Mouse (Mus musculus) forebrain, postnatal 0 days (tissue): ENCODE data around the gene Rnf44. TPM values are rescaled to one million over a fixed set of nuclear protein-coding genes. Genes with fewer than 3 reads are reported as not detected.

ENCODE experiments used
- ATAC-seq: fragments of 200-750 bp; cut with Nextera tagmentation; 2 replicates; pipeline ENCODE4 v1.8.0; 2017; ENCODE audit warnings: mild to moderate bottlenecking, moderate library complexity
- DNase-seq: peaks from one replicate; pipeline ENCODE4 v3.0.0-alpha.2; 2015
- H3K27ac ChIP-seq: fragments of 300-500 bp; sonication (generic); 2 replicates; pipeline ENCODE4 v1.5.1; 2014; ENCODE audit warnings: low read depth, mild to moderate bottlenecking, antibody characterized with exemption, low read length, moderate library complexity, mixed read lengths
- H3K27me3 ChIP-seq: fragments of 300-500 bp; sonication (generic); 2 replicates; pipeline ENCODE4 v1.6.1; 2014; ENCODE audit warnings: mild to moderate bottlenecking, low read length, mixed read lengths; ENCODE audit not compliant: insufficient read depth
- H3K36me3 ChIP-seq: fragments of 300-500 bp; sonication (generic); 2 replicates; pipeline ENCODE4 v1.6.1; 2014; ENCODE audit warnings: mild to moderate bottlenecking, moderate library complexity; ENCODE audit not compliant: insufficient read depth
- H3K4me1 ChIP-seq: fragments of 300-500 bp; sonication (generic); 2 replicates; pipeline ENCODE4 v1.6.1; 2014; ENCODE audit warnings: antibody characterized with exemption; ENCODE audit not compliant: insufficient read depth
- H3K4me2 ChIP-seq: fragments of 300-500 bp; sonication (generic); 2 replicates; pipeline ENCODE4 v1.6.1; 2014; ENCODE audit warnings: low read depth, mild to moderate bottlenecking, moderate library complexity
- H3K4me3 ChIP-seq: fragments of 300-500 bp; sonication (generic); 2 replicates; pipeline ENCODE4 v1.5.1; 2014; ENCODE audit warnings: low read depth, low read length, mixed read lengths
- H3K9ac ChIP-seq: fragments of 300-500 bp; sonication (generic); 2 replicates; pipeline ENCODE4 v1.6.1; 2014; ENCODE audit warnings: mild to moderate bottlenecking
- H3K9me3 ChIP-seq: fragments of 300-500 bp; sonication (generic); 2 replicates; pipeline ENCODE4 v1.6.1; 2016; ENCODE audit warnings: low read length
- CTCF ChIP-seq: sonication (generic); IDR thresholded peaks from 2 replicates; pipeline ENCODE4 v1.5.1; 2016; ENCODE audit warnings: antibody characterized with exemption, control low read depth, low read depth
- WGBS: fragments of 180-500 bp; shearing (Covaris S2); extraction: QIAGEN DNeasy Blood & Tissue Kit; methylation state at CpG from one replicate; pipeline ENCODE4 v1.1.7; 2014; 5-methylcytosine and 5-hydroxymethylcytosine counted together
- polyA plus RNA-seq: library from polyadenylated mRNA; unstranded; fragments of >200 nt; fragmentation: Nextera tagmentation; extraction: Ambion mirVana; gene quantifications from 2 replicates; pipeline ENCODE4 v1.2.1, GENCODE M21; 2015
- total RNA-seq: library from RNA; depleted of rRNA; stranded (reverse); fragments of >200 nt; gene quantifications from 2 replicates; pipeline ENCODE4 v1.2.3, GENCODE M21; 2014

Rnf44 gene
- total and polyA plus RNA-seq, 2 experiments from 2014 or later: 50.8 to 56.3 TPM

DNA sequence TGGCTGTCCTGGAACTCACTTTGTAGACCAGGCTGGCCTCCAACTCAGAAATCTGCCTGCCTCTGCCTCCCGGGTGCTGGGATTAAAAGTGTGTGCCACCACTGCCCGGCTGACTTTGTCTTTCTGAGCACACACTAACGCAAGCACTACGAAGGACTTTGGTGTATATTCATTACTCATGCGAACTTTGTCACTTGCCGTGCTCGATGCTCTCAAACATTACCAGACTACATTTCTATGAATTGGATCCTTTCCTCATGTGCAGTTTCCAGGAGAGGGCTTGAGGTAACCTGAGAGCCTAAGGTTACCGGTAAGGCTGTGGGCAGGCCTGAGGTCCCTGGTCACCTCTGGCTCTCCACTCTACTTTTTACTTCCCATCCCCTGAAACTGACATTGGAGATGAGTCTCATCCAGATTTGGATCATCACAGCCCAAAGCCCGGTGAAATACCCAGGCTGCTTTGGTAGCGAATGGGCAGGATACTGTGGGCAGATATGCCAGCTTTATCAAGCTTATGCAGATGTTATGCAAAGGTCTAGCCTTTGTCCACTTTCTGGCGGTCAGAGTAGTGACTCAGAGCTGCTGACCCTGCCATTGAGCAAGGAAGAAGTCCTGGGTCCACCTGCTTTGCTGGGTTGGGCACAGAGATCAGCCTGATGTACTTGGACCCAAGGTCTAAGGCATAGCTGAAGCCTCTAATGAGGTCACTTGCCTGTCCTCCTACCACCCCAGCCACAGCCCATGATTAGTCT, 1.9 kb upstream of the Rnf44 start:
- Histone ChIP-seq H3K4me1 (peaks cover 10% of the 10 kb centered on the region; the same call in 1 of the 2 replicates), H3K27me3 (no peaks in the 10 kb centered on the region), H3K9ac (no peak overlapping the region), H3K36me3 (no peaks in the 10 kb centered on the region), H3K27ac (no peak overlapping the region), H3K4me2 (no peak overlapping the region), H3K4me3 (no peak overlapping the region), H3K9me3 (no peaks in the 10 kb centered on the region)
- 94% methylated on average over 11 of the region's 11 CpGs for WGBS
- no peak for ATAC-seq
- no peak for DNase-seq
- no peak for TF ChIP-seq CTCF

DNA sequence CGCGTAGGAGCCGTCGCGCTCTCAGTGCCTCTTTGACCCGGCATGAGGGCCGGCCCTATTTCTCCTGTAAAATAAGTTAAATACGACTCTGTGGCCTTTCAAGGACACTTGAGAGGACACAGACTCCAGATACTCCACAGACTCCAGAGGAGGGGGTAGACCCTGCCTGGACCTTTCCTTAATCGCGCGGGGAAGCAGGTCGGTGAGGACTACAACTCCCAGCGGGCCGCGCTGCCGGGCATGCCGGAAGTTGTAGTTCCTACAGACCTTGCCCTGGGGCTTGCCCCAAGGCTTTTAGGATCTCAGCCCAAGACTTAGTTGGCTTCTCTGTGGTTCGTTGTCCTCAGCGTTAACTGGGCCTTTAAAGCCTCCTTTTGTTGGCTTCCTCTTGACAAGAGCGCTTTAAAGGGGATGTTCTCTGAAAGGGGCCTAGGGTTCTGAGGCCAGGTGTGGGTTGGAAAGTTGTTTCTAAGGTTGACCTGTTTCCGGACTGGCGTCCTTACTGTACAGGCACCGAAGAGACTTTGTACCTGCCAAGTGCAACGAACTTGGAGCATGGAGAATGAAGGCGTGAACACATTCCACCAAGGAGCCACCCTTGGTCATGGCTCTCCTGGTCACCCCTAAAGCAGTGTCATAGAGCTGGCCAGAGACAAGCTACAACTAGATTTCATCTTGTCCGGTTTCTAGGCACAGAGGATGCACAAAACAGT, 797 bp upstream of the Rnf44 start:
- Histone ChIP-seq H3K4me3 (peak overlapping the region; percentile 97), H3K27ac (peak overlapping the region; percentile 91), H3K9ac (peak overlapping the region; percentile 63), H3K36me3 (no peaks in the 10 kb centered on the region), H3K4me1 (peaks cover 10% of the 10 kb centered on the region; the same call in 1 of the 2 replicates), H3K4me2 (peak overlapping the region; percentile 55), H3K9me3 (no peaks in the 10 kb centered on the region), H3K27me3 (no peaks in the 10 kb centered on the region)
- peak; percentile 74 for ATAC-seq
- 16% methylated on average over 26 of the region's 26 CpGs for WGBS
- DNase-seq: no peak
- no peak for TF ChIP-seq CTCF

DNA sequence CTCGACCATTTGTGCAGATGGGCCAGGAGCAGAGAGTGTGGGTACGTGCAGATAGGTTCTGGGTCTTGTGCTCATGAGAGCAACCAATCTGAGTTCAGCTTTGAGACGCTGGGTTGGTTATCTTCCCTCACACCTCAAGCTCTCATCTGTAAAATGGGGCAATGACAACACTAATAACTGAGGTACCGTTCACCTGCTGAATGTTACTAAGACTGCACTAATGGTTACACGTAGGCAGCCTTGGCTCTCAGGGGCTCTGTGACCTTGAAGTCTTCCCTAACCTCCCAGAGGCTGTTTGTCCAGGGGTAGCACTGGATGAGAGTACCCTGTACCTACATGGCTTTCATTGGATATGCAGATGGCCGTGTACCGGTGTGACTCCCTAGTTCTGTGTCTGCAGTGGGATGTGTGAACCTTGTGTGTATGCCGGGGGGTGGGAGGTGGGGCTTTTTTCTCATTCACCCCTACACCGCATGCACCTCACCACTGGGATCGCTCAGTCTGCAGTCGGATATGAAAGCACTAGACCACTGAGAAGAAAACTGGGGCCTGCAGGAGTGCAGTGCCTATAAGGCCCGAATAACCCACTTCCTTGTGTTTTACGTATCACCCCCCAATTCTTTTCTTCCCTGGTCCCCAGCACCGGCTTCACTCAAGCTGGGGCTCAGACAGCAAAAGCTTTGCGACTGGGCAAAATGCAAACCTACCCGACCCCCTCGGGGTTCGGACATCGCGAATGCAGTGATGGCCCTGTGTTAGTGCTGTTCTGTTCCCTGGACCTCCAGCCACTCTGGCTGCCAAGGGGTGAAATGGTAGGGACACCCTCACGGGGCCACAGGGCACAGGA, 773 bp downstream of the Rnf44 start:
- 14% methylated on average over 21 of the region's 21 CpGs for WGBS
- Histone ChIP-seq H3K27ac (peak overlapping the region; percentile 92), H3K4me3 (peak overlapping the region; percentile 97), H3K9ac (peak overlapping the region; percentile 84), H3K27me3 (no peaks in the 10 kb centered on the region), H3K4me1 (peaks cover 10% of the 10 kb centered on the region; the same call in 1 of the 2 replicates), H3K36me3 (no peaks in the 10 kb centered on the region; the same call in 1 of the 2 replicates), H3K9me3 (no peaks in the 10 kb centered on the region), H3K4me2 (peak overlapping the region; percentile 87)
- no peak for TF ChIP-seq CTCF
- ATAC-seq (no peak), DNase-seq (peak; percentile 39)

DNA sequence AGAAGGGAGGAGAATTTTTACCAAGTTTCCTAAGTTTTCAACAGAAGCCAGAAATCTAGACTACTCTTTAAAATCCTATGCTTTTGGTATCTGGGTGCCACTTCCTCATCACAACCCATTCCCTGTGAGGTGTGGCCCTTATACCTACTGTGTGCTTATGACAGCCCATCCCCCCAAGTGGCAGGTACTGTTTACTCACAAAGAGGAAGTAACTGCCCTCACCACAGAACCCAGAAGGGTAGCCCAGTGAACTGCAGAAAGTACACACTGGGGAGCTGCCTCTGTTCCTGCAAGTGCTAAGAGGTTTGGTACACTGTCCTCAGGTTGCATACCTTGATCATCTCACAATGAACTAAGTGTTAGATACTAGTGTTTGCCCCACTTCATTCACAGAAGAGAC, 2.0 kb downstream of the Rnf44 start:
- Histone ChIP-seq H3K9me3 (no peaks in the 10 kb centered on the region), H3K36me3 (no peaks in the 10 kb centered on the region; the same call in 1 of the 2 replicates), H3K4me2 (peak overlapping the region; percentile 87; the same call in 1 of the 2 replicates), H3K4me1 (peaks cover 10% of the 10 kb centered on the region; the same call in 1 of the 2 replicates), H3K9ac (no peak overlapping the region), H3K4me3 (no peak overlapping the region), H3K27ac (no peak overlapping the region), H3K27me3 (no peaks in the 10 kb centered on the region)
- DNase-seq (no peak), ATAC-seq (no peak)
- no peak for TF ChIP-seq CTCF

DNA sequence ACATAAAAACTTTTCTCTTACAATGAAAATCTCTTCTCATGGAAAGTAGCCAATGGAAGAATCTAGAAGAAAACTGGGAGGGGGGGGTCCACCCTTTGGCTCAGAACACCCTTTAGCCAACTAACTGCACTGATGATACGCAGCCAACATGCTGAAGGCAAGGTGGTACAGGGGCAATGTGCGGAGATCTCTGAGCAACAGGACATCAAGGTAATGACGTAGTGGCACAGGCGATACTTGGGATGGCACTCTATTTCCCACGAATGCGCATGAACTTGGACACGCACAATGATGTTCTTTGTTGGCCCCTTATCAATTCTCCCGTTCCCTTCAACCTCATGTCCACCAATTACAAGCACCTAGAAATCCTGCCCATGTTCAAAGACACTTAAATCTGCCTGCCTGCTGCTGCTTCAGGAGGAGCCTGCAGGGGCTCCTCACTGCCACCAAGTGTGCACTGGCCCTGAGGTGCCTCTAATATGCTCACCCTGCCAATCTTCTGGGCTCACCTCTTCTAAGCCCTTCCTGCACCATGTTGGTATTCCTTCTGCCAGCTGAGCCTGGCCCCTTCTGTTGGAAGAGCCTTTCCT, 3.5 kb downstream of the Rnf44 start:
- Histone ChIP-seq H3K4me2 (no peak overlapping the region), H3K27me3 (no peaks in the 10 kb centered on the region), H3K4me3 (no peak overlapping the region), H3K36me3 (no peaks in the 10 kb centered on the region; the same call in 1 of the 2 replicates), H3K27ac (no peak overlapping the region), H3K9ac (no peak overlapping the region), H3K4me1 (peaks cover 20% of the 10 kb centered on the region), H3K9me3 (no peaks in the 10 kb centered on the region)
- ATAC-seq (no peak), DNase-seq (no peak)
- TF ChIP-seq CTCF: no peak
- WGBS: 92% methylated on average over 8 of the region's 8 CpGs

DNA sequence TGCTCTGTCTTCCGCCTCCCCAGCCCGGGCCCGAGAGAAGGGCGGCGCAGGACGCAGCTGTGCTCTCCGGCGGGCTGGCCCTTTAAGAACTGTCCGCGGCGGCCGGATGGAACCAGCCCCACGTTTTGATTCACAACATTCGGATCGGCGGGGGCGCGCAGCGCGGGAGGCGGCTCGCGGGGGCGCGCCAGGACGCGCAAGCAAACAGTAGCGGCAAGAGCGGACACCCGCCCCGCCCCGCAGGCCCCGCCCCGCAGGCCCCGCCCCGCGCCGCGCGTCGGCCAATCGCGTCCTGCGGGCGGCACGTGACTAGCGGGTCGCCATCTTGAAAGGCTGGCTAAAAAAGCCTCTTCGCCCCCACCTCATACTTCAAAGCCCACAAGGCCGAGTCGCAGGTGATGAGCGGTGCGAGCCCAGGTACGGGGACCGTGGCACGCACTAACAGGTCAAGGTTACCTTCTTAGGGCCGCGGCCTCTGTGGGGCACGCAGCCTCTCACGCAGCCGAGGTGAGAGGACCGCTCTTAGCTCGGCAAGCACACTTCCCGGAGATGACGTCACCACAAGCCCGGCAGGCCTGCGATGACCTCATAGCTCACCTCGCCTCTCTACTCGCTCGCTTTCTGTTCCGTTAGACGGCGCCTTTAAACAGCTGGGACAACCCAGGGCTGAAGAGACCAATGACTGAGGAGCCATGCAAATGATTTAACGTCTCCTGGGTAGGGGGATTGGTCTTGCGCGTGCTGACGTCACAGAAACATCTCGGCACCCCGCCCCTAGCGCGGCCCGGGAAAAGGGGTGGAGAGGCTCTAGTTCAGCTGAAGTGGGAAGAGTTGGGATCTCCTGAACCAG, 5.9 kb downstream of the Rnf44 start:
- H3K27me3 ChIP-seq: no peaks in the 10 kb centered on the region
- peak overlapping the region; percentile 99 for H3K27ac ChIP-seq
- peak overlapping the region; percentile 99 for H3K9ac ChIP-seq
- peaks cover 14% of the 10 kb centered on the region for H3K36me3 ChIP-seq
- 1% methylated on average over 78 of the region's 82 CpGs for whole genome bisulfite sequencing
- TF ChIP-seq CTCF: peak; percentile 1; the same call in 1 of the 2 replicates
- H3K9me3 ChIP-seq: no peaks in the 10 kb centered on the region
- ATAC-seq (peak; percentile 93), DNase-seq (peak; percentile 98)
- H3K4me2 ChIP-seq: peak overlapping the region; percentile 74
- H3K4me3 ChIP-seq: peak overlapping the region; percentile 99
- H3K4me1 ChIP-seq: peaks cover 26% of the 10 kb centered on the region
